Mouse (Mus musculus) midbrain, postnatal 0 days (tissue): ENCODE measurements around the gene Calhm2. TPM values are rescaled to one million over a fixed set of nuclear protein-coding genes. Genes with fewer than 3 reads are reported as not detected.
A peak's percentile ranks its signal among the peaks of the same experiment; 100 is the strongest.

Experiments used
- ATAC-seq: fragments of 200-750 bp; cut with Nextera tagmentation; 2 replicates; pipeline ENCODE4 v1.8.0; 2017; ENCODE audit warnings: moderate number of reproducible peaks, mild to moderate bottlenecking, moderate TSS enrichment, moderate library complexity; ENCODE audit not compliant: low FRiP score
- DNase-seq: peaks from one replicate; pipeline ENCODE4 v3.0.0-alpha.2; 2015; ENCODE audit warnings: low spot score
- H3K27ac ChIP-seq: fragments of 300-500 bp; sonication (generic); 2 replicates; pipeline ENCODE4 v1.5.1; 2014; ENCODE audit warnings: low read depth, mild to moderate bottlenecking, low read length, mixed read lengths
- H3K27me3 ChIP-seq: fragments of 300-500 bp; sonication (generic); 2 replicates; pipeline ENCODE4 v1.6.1; 2014; ENCODE audit warnings: low read length, control low read depth, mixed read lengths; ENCODE audit not compliant: insufficient read depth
- H3K36me3 ChIP-seq: fragments of 300-500 bp; sonication (generic); 2 replicates; pipeline ENCODE4 v1.6.1; 2014; ENCODE audit warnings: low read length, control low read depth, mixed read lengths; ENCODE audit not compliant: insufficient read depth
- H3K4me1 ChIP-seq: fragments of 300-500 bp; sonication (generic); 2 replicates; pipeline ENCODE4 v1.6.1; 2014; ENCODE audit warnings: mild to moderate bottlenecking, control low read depth, antibody characterized with exemption, low read length, mixed read lengths; ENCODE audit not compliant: insufficient read depth
- H3K4me2 ChIP-seq: fragments of 300-500 bp; sonication (generic); 2 replicates; pipeline ENCODE4 v1.6.1; 2014; ENCODE audit warnings: low read depth, mild to moderate bottlenecking, low read length, mixed read lengths; ENCODE audit not compliant: poor library complexity, severe bottlenecking
- H3K4me3 ChIP-seq: fragments of 300-500 bp; sonication (generic); 2 replicates; pipeline ENCODE4 v1.5.1; 2014; ENCODE audit warnings: low read depth, mild to moderate bottlenecking, low read length, moderate library complexity
- H3K9ac ChIP-seq: fragments of 300-500 bp; sonication (generic); replicated peaks from 2 replicates; pipeline ENCODE4 v1.6.1; 2014; ENCODE audit warnings: mild to moderate bottlenecking, low read length, moderate library complexity, mixed read lengths; ENCODE audit not compliant: poor library complexity, severe bottlenecking
- H3K9me3 ChIP-seq: fragments of 300-500 bp; sonication (generic); 2 replicates; pipeline ENCODE4 v1.6.1; 2016; ENCODE audit warnings: low read length, control low read depth
- CTCF ChIP-seq: IDR thresholded peaks from 2 replicates; pipeline ENCODE4 v1.5.1; 2016; ENCODE audit warnings: antibody characterized with exemption, mild to moderate bottlenecking
- WGBS: fragments of 180-500 bp; shearing (Covaris S2); extraction: QIAGEN DNeasy Blood & Tissue Kit; methylation state at CpG from one replicate; pipeline ENCODE4 v1.1.7; 2014; 5-methylcytosine and 5-hydroxymethylcytosine counted together
- polyA plus RNA-seq: library from polyadenylated mRNA; unstranded; fragments of >200 nt; fragmentation: Nextera tagmentation; extraction: Ambion mirVana; gene quantifications from 2 replicates; pipeline ENCODE4 v1.2.1, GENCODE M21; 2015
- total RNA-seq: library from RNA; depleted of rRNA; stranded (reverse); fragments of >200 nt; gene quantifications from 2 replicates; pipeline ENCODE4 v1.2.3, GENCODE M21; 2014

Calhm2 gene
- total and polyA plus RNA-seq, 2 experiments from 2014 or later, result 0.77 to 1.0 TPM

DNA sequence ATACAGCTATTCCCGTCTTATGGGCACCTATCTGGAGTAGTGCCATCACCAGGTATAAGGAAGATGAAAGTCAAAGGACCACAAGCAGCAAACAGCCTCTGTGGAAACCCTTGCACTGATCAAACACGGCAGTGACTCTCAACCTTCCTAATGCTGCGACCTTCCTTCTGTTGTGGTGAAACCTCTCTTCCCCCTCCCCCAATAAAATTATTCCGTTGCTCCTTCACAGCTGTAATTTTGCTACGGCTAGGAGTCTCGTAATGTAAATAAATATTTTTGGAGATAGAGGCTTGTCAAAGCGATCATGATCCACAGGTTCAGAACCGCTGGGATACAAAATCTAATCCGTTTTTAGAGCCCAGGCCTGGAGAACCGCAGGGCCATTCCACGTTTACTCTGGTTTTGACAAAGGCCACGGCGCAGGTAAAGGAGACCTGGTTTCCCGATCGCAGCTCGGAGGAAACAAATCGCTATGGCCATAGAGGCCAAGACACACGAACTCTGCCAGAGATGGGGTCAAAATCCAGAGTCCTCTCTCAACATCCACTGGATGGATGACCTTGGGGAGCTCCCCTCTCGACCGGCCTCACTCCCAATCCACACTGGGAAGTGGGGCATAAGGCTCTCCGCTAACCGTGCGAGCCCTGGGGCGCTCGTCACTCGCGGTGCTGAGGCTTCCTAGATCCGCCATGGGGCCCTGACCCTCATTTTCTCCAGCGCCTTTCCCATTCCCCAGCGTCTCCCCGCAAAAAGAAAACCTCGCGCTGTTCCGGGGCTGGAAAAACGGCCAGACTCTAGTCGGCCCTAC lies 48.2 kb downstream of the Calhm2 start:
- Histone ChIP-seq H3K4me2 (peak overlapping the region; percentile 84), H3K27ac (peak overlapping the region; percentile 93), H3K9me3 (no peaks in the 10 kb centered on the region), H3K36me3 (peaks cover 16% of the 10 kb centered on the region), H3K27me3 (no peaks in the 10 kb centered on the region), H3K4me1 (peaks cover 8% of the 10 kb centered on the region), H3K9ac (peak overlapping the region; percentile 97), H3K4me3 (peak overlapping the region; percentile 86)
- peak; percentile 62 for ATAC-seq
- 2% methylated on average over 36 of the region's 36 CpGs for whole genome bisulfite sequencing
- peak; percentile 1 for DNase-seq
- TF ChIP-seq CTCF, result no peak

DNA sequence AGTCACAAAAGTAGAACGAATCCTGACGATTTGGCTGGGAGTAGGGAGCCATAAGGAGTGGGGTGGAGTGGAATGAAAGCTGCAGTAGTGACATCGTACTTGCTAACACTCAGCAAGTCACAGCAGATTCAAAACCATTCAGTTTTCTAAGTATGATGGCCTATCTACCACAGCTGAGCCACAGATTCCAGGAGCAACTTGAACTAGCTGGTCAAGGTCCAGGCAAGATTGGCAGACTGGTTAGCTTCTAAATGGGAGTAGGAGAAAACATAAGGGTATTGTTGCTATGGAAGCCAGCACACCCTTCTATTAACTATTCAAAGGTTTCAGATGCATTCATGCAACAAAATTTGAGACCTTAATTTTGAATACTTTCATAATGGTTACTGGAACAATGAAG lies 49.9 kb downstream of the Calhm2 start:
- WGBS, result 86% methylated on average over 3 of the region's 3 CpGs
- H3K4me1 ChIP-seq, result peaks cover 8% of the 10 kb centered on the region
- no peaks in the 10 kb centered on the region for H3K9me3 ChIP-seq
- H3K36me3 ChIP-seq, result peaks cover 25% of the 10 kb centered on the region
- H3K9ac ChIP-seq, result no peak overlapping the region
- H3K27me3 ChIP-seq, result no peaks in the 10 kb centered on the region
- DNase-seq (no peak), ATAC-seq (no peak)
- TF ChIP-seq CTCF, result no peak
- H3K27ac ChIP-seq, result no peak overlapping the region
- H3K4me3 ChIP-seq, result no peak overlapping the region
- H3K4me2 ChIP-seq, result no peak overlapping the region

DNA sequence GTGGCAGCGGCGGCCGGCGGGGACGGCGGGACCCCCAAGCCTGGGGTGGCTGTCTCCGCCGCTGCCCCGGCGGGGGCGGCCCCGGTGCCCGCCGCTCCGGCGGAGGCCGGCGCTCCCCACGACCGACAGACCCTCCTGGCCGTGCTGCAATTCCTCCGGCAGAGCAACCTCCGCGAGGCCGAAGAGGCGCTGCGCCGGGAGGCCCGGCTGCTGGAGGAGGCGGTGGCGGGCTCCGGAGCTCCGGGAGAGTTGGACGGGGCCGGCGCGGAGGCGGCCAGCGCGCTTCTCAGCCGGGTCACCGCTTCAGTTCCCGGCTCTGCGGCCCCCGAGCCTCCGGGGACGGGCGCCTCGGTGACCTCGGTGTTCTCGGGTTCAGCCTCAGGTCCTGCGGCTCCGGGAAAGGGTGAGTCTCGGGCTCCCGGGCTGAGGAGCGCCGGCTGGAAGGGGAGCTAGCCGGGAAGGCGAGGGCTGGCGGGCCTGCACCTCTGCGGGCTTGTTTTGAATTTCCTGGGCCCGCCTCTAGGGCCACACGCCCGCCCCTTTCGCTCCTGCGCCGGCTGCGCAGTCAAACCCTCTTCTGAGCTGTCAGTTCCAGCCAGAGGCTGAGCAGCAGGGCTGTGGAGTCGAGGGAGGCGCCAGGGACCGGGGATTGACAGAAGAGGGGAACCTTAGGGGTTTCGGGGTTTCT lies 70.0 kb downstream of the Calhm2 start:
- ATAC-seq (peak; percentile 94), DNase-seq (peak; percentile 89)
- Histone ChIP-seq H3K36me3 (no peaks in the 10 kb centered on the region), H3K9ac (peak overlapping the region; percentile 87), H3K27ac (peak overlapping the region; percentile 92), H3K9me3 (no peaks in the 10 kb centered on the region), H3K4me3 (peak overlapping the region; percentile 98), H3K27me3 (no peaks in the 10 kb centered on the region), H3K4me2 (peak overlapping the region; percentile 61), H3K4me1 (no peaks in the 10 kb centered on the region)
- peak; percentile 30 for TF ChIP-seq CTCF
- under 1% methylated on average over 53 of the region's 72 CpGs for WGBS

DNA sequence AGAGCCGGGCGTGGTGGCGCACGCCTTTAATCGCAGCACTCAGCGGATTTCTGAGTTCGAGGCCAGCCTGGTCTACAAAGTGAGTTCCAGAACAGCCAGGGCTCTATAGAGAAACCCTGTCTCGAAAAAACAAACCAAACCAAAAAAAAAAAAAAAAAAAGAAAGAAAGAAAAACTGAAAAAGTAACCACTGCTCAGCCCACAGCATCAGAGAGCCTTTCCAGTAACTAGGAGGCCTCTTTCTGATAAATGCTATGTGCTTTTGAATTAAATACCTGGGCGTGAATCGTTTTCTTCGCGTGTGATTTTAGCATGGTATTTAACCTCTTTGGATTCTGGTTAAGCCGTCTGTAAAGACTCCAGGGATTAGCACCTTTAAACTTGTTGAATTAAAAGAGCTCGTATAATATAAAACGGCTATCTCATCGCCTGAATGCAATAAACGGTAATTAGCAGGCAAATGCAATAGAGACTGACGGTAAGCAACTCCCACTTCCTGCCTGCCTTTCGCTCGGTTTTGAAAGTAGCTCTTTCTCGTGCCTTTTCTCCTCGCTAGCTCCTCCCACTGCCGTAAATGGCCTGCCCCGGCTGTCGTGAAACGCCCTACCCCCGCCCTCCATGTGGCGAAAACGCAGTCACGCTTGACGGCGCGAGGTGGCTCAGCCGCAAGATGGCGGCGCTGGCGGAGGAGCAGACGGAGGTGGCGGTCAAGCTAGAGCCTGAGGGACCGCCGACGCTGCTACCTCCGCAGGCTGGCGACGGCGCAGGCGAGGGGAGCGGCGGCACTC lies 70.8 kb downstream of the Calhm2 start, which contains the start of gene Taf5:
Gene Taf5 (plus strand): TSS at position 651 of the 787 bp plus-strand sequence.
- Histone ChIP-seq H3K4me2 (peak within 1 kb of the TSS; percentile 61), H3K9ac (peak within 1 kb of the TSS; percentile 87), H3K4me1 (no peaks in the 10 kb centered on the region), H3K27me3 (no peaks in the 10 kb centered on the region), H3K9me3 (no peaks in the 10 kb centered on the region), H3K27ac (peak within 1 kb of the TSS; percentile 92), H3K4me3 (peak within 1 kb of the TSS; percentile 98), H3K36me3 (no peaks in the 10 kb centered on the region)
- DNase-seq (peak; percentile 98), ATAC-seq (peak; percentile 73; the same call in 1 of the 2 replicates)
- 11% methylated on average over 49 of the region's 49 CpGs for WGBS
- peak; percentile 56 for TF ChIP-seq CTCF

DNA sequence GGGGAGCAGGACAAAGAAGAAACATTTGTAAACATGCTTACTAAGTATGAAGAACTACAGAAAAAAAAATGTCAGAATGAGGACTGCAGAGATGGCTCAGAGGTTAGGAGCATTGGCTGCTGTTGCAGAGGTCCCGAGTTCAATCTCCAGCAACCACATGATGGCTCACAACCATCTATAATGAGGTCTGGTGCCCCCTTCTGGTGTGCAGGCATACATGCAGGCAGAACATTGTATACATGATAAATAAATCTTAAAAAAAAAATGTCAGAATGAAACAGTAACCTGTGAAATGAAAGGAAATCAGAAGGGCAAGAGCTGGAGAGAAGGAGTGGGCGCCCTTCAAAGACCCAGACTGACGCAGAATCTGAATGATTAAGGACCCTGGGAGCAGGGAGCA lies 72.2 kb downstream of the Calhm2 start:
- Histone ChIP-seq H3K4me2 (no peak overlapping the region), H3K4me1 (no peaks in the 10 kb centered on the region), H3K4me3 (no peak overlapping the region), H3K9ac (no peak overlapping the region), H3K9me3 (no peaks in the 10 kb centered on the region), H3K36me3 (no peaks in the 10 kb centered on the region), H3K27ac (no peak overlapping the region), H3K27me3 (no peaks in the 10 kb centered on the region)
- DNase-seq (no peak), ATAC-seq (no peak)
- WGBS, result 88% methylated on average over 3 of the region's 3 CpGs
- peak; percentile 46 for TF ChIP-seq CTCF
